Mouse (Mus musculus): ENCODE results near the gene Akap13. TPM values are rescaled to one million over a fixed set of nuclear protein-coding genes. Genes with fewer than 3 reads are reported as not detected.
"Not testable (repeated sequence)": the region's sequence is repeated elsewhere in the genome, so short reads cannot be mapped to it uniquely, and the experiment has no call there.

The Akap13 gene
- polyA plus RNA-seq, 1 experiment, result 41.7 TPM

GRCm38 (mm10) chr7:75785388-75786328 lies 330.3 kb downstream of the Akap13 start:
- Histone ChIP-seq H3K4me3 (replicated peaks; ENCODE audit: extremely low read depth, low read depth, low read length) (no peak overlapping the region), H3K4me1 (ENCODE audit: control insufficient read depth, insufficient read depth, low read length) (peaks cover 9% of the 10 kb centered on the region)
- TF ChIP-seq CTCF (IDR thresholded peaks at IDR 0.05; ENCODE audit: insufficient read depth, low read length) (no peak), POLR2A (IDR thresholded peaks at IDR 0.05; ENCODE audit: borderline replicate concordance, extremely low read depth, low read depth, low read length) (no peak)
- no peak for DNase-seq
- 84% methylated on average over 14 of the region's 14 CpGs for WGBS

GRCm38 (mm10) chr7:75786812-75787211 lies 331.5 kb downstream of the Akap13 start:
- no peak overlapping the region for H3K4me3 ChIP-seq (replicated peaks; ENCODE audit: extremely low read depth, low read depth, low read length)
- H3K4me1 ChIP-seq (ENCODE audit: control insufficient read depth, insufficient read depth, low read length), result peaks cover 9% of the 10 kb centered on the region
- DNase-seq, result no peak
- TF ChIP-seq POLR2A (IDR thresholded peaks at IDR 0.05; ENCODE audit: borderline replicate concordance, extremely low read depth, low read depth, low read length) (no peak), CTCF (IDR thresholded peaks at IDR 0.05; ENCODE audit: insufficient read depth, low read length) (no peak)
- 17% methylated on average over 1 of the region's 2 CpGs for WGBS

- TF ChIP-seq POLR2A (IDR thresholded peaks at IDR 0.05; ENCODE audit: borderline replicate concordance, extremely low read depth, low read depth, low read length) (no peak), CTCF (IDR thresholded peaks at IDR 0.05; ENCODE audit: insufficient read depth, low read length) (no peak)
- Histone ChIP-seq H3K4me3 (replicated peaks; ENCODE audit: extremely low read depth, low read depth, low read length) (no peak overlapping the region), H3K4me1 (ENCODE audit: control insufficient read depth, insufficient read depth, low read length) (peaks cover 9% of the 10 kb centered on the region)
- 41% methylated on average over 3 of the region's 3 CpGs for WGBS
- no peak for DNase-seq
These were observed 332.0 kb downstream of the Akap13 start for GRCm38 (mm10) chr7:75787371-75787770.

- not testable (repeated sequence) for H3K4me1 ChIP-seq (ENCODE audit: control insufficient read depth, insufficient read depth, low read length); H3K4me3 ChIP-seq (replicated peaks; ENCODE audit: extremely low read depth, low read depth, low read length); DNase-seq
- WGBS, result 48% methylated on average over 5 of the region's 7 CpGs
These were observed 332.9 kb downstream of the Akap13 start for GRCm38 (mm10) chr7:75788069-75788800.

- 51% methylated on average over 3 of the region's 3 CpGs for WGBS
- H3K4me1 ChIP-seq (ENCODE audit: control insufficient read depth, insufficient read depth, low read length); DNase-seq; H3K4me3 ChIP-seq (replicated peaks; ENCODE audit: extremely low read depth, low read depth, low read length): not testable (repeated sequence)
These were observed 333.4 kb downstream of the Akap13 start for GRCm38 (mm10) chr7:75788801-75789135.

GRCm38 (mm10) chr7:75789746-75790145 lies 334.4 kb downstream of the Akap13 start:
- whole genome bisulfite sequencing, result 67% methylated on average over 6 of the region's 6 CpGs

GRCm38 (mm10) chr7:75791092-75791837 lies 335.9 kb downstream of the Akap13 start:
- WGBS, result 73% methylated on average over 13 of the region's 13 CpGs
- not testable (repeated sequence) for DNase-seq; H3K4me3 ChIP-seq (replicated peaks; ENCODE audit: extremely low read depth, low read depth, low read length)
- H3K4me1 ChIP-seq (ENCODE audit: control insufficient read depth, insufficient read depth, low read length), result peaks cover 11% of the 10 kb centered on the region

More at GRCm38 (mm10) chr7:75789746-75790145, 334.4 kb downstream of the Akap13 start:
- TF ChIP-seq CTCF (IDR thresholded peaks at IDR 0.05; ENCODE audit: insufficient read depth, low read length), result no peak
- TF ChIP-seq POLR2A (IDR thresholded peaks at IDR 0.05; ENCODE audit: borderline replicate concordance, extremely low read depth, low read depth, low read length), result no peak
- Histone ChIP-seq H3K4me1 (ENCODE audit: control insufficient read depth, insufficient read depth, low read length) (peaks cover 11% of the 10 kb centered on the region), H3K4me3 (replicated peaks; ENCODE audit: extremely low read depth, low read depth, low read length) (no peak overlapping the region)
- DNase-seq, result no peak

- DNase-seq, result no peak
- peaks cover 8% of the 10 kb centered on the region for H3K4me1 ChIP-seq (ENCODE audit: control insufficient read depth, insufficient read depth, low read length)
- WGBS, result 71% methylated on average over 2 of the region's 2 CpGs
- TF ChIP-seq CTCF (IDR thresholded peaks at IDR 0.05; ENCODE audit: insufficient read depth, low read length), result no peak
- TF ChIP-seq POLR2A (IDR thresholded peaks at IDR 0.05; ENCODE audit: borderline replicate concordance, extremely low read depth, low read depth, low read length), result no peak
- H3K4me3 ChIP-seq (replicated peaks; ENCODE audit: extremely low read depth, low read depth, low read length), result no peak overlapping the region
These were observed 337.8 kb downstream of the Akap13 start for GRCm38 (mm10) chr7:75793091-75793490.

GRCm38 (mm10) chr7:75793654-75794335 lies 338.5 kb downstream of the Akap13 start:
- H3K4me1 ChIP-seq (ENCODE audit: control insufficient read depth, insufficient read depth, low read length), result peaks cover 8% of the 10 kb centered on the region
- TF ChIP-seq POLR2A (IDR thresholded peaks at IDR 0.05; ENCODE audit: borderline replicate concordance, extremely low read depth, low read depth, low read length), result no peak
- no peak for TF ChIP-seq CTCF (IDR thresholded peaks at IDR 0.05; ENCODE audit: insufficient read depth, low read length)
- WGBS, result 23% methylated on average over 3 of the region's 3 CpGs
- no peak for DNase-seq
- H3K4me3 ChIP-seq (replicated peaks; ENCODE audit: extremely low read depth, low read depth, low read length), result no peak overlapping the region
